Mouse (Mus musculus): ENCODE data around the gene Zfp202.

Zfp202 gene

GRCm38 (mm10) chr9:40240311-40240710 is 48.2 kb downstream of the Zfp202 start:
- DNase-seq (ENCODE audit: low read depth, low spot score): no peak

DNA sequence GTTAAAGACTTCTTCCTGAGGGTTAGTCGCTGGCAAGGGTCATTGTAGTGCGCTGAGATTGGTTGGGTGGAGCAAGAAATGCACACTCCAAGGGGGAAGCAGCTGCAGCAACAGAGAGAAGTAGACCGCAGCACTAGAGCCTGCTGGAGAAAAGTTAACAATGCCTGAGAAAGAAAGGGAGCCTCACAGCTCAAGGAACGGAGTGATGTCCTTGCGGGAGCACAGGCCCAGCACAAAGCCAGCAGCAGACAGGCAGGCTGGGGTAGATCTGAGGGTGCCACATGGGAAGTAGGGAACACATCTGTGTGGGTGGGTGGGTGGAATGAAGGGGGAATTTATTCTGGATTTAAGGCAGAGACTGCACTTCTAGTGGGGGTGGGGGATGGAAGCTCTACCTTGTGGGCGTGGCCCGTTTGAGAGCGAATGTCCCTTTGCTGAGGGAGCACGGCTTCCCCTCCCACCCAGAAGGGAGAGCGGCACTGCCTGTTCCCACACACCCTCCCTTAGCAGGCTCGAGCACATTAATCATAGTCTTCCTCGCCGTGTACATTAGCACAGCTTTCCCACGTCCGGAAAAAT is 49.2 kb downstream of the Zfp202 start:
- DNase-seq (ENCODE audit: low read depth, low spot score): no peak

- DNase-seq (ENCODE audit: low read depth, low spot score): no peak
Observed at GRCm38 (mm10) chr9:40241951-40242888, 50.1 kb downstream of the Zfp202 start.

- no peak for DNase-seq (ENCODE audit: low read depth, low spot score)
Observed at GRCm38 (mm10) chr9:40245466-40245865, 53.4 kb downstream of the Zfp202 start.

- DNase-seq (ENCODE audit: low read depth, low spot score): no peak
Observed at GRCm38 (mm10) chr9:40245974-40246665, 54.0 kb downstream of the Zfp202 start.

DNA sequence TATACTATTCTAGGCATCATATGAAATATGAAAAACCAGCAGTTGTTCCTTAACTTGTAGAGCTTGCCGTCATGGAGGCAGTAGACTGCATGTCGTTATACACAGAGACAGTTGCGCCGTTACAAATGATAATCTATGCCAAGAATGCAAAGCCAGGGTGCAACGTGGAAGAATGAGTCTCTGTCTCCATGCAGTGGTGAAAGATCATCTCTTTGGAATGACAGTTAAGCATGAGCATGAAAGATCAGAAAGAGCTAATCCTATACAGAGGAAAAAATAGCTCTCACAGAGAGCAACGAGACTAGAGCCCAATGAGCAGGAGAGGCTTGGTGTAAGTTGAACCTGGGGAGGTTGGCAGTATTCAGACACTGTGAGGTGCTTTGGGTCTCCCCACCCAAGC is 54.6 kb downstream of the Zfp202 start:
- DNase-seq (ENCODE audit: low read depth, low spot score): no peak

DNA sequence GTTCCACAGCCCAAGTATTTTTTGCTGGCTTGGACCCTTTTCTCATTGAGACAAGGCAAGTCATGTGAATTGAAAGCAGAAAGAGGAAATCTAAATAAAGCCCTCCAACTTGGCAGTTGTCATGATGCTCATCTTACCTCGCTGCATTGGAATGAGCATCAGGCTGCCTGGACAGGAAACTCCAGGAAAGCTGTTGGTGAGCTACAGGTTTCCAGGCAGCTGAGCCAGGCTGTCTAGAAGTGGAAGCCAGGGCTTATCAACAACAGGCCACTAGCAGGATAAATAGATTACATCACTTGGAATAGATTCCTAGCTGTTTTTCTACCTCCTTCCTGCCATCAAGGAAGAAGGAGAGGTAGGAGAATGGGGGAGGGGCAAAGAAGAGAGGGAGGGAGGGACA is 57.0 kb downstream of the Zfp202 start:
- DNase-seq (ENCODE audit: low read depth, low spot score): no peak

- DNase-seq (ENCODE audit: low read depth, low spot score): no peak
Observed at GRCm38 (mm10) chr9:40252459-40252858, 60.3 kb downstream of the Zfp202 start.
